Mouse (Mus musculus): Measurements from ENCODE around the gene Ctrc.

DNA sequence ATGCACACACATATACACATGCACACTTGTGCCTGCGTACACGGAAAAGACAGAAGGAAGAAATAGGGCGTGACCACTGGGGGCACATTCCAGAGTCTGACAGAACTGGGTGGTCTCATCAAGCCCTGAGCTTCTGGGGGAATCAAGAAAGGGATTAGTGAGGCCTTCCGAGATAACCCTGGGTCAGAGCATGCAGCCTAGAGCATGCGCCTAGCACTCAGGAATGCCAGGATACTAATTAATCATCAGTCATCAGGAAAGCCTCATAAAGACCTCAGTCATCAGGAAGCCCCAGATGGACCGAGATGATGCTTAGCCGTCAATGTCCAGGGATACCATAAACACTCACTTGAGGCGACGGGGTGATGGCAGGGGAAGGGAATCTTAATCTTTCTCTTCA, 33.7 kb upstream of the Ctrc start:
- no peak for TF ChIP-seq POLR2A (IDR thresholded peaks at IDR 0.05; ENCODE audit: insufficient read length, low read depth)
- no peak for TF ChIP-seq MAX (IDR thresholded peaks at IDR 0.05; ENCODE audit: low read depth)
- no peak for TF ChIP-seq CEBPB (IDR thresholded peaks at IDR 0.05; ENCODE audit: insufficient read depth, poor library complexity, severe bottlenecking)
- TF ChIP-seq TCF12 (IDR thresholded peaks at IDR 0.05; ENCODE audit: insufficient read depth, poor library complexity, severe bottlenecking), result no peak
- no peak for TF ChIP-seq POLR2AphosphoS2 (IDR thresholded peaks at IDR 0.05; ENCODE audit: insufficient read length, low read depth)
- no peak for TF ChIP-seq MYOD1 (IDR thresholded peaks at IDR 0.05; ENCODE audit: control insufficient read depth in 1 of 3, insufficient read length in 2 of 3, low read depth in 2 of 3)
- TF ChIP-seq MYOG (IDR thresholded peaks at IDR 0.05; ENCODE audit: control insufficient read depth in 1 of 3, insufficient read depth in 1 of 3, insufficient read length in 2 of 3, low read depth in 2 of 3), result no peak
- no peak for TF ChIP-seq E2F4 (IDR thresholded peaks at IDR 0.05; ENCODE audit: insufficient read depth)
- no peak for TF ChIP-seq REST (IDR thresholded peaks at IDR 0.05; ENCODE audit: insufficient read depth, insufficient read length)
- no peak for TF ChIP-seq TCF3 (IDR thresholded peaks at IDR 0.05; ENCODE audit: insufficient read length, low read depth)
- TF ChIP-seq USF1 (IDR thresholded peaks at IDR 0.05; ENCODE audit: low read depth), result no peak
- no peak for TF ChIP-seq SRF (IDR thresholded peaks at IDR 0.05; ENCODE audit: control insufficient read depth, insufficient read length, low read depth)

All from myocyte (in vitro differentiated cells).